Mouse (Mus musculus): ENCODE results near the gene Plek2. TPM values are rescaled to one million over a fixed set of nuclear protein-coding genes. Genes with fewer than 3 reads are reported as not detected.

The Plek2 gene
- 0.54 and 0.94 TPM in 2 replicates for polyA plus RNA-seq (2012; rRNA removed)

DNA sequence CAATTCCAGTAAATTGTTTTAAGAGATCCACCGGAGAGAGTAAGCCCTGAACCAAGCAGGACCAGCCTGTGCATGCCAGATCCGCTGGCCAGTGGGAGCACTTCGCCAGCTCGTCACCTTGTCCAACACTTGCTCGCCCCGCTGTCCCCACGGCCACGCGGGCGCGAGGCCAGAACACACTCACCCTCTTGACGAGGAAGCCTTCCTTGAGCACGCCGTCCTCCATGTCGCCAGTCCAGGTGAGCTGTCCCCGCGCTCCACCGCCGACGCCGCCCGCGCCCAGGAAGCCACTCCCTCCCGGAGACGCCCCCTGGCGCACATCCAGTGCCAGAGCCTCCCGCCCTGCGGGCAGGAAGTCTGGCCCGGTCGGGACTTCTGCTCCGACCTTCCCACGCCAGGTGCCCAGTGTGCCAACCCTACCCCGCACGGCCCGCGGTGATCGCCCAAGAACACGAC, at the start of gene Plek2:
Plek2 (minus strand) TSS at position 258 of the 456 bp plus-strand sequence.
- H3K27ac ChIP-seq (ENCODE audit: insufficient read depth, low read length): no peak within 1 kb of the TSS
- 4% methylated on average over 38 of the region's 38 CpGs for WGBS
- H3K36me3 ChIP-seq (ENCODE audit: control insufficient read depth, insufficient read depth, low read length): no peaks in the 10 kb centered on the region
- TF ChIP-seq POLR2A (IDR thresholded peaks at IDR 0.05; ENCODE audit: low read depth, low read length): no peak
- DNase-seq (ENCODE audit: low read depth in 1 of 2, low spot score in 2 of 2): peak in 1 of 2 experiments; percentile 33
- H3K4me3 ChIP-seq (ENCODE audit: extremely low read depth, insufficient read depth, insufficient read length): peak within 1 kb of the TSS; percentile 48
- H3K4me1 ChIP-seq (ENCODE audit: control insufficient read depth, insufficient read depth, insufficient read length): peaks cover 4% of the 10 kb centered on the region
- peaks cover 18% of the 10 kb centered on the region for H3K27me3 ChIP-seq (ENCODE audit: control insufficient read depth, insufficient read depth, low read length)

DNA sequence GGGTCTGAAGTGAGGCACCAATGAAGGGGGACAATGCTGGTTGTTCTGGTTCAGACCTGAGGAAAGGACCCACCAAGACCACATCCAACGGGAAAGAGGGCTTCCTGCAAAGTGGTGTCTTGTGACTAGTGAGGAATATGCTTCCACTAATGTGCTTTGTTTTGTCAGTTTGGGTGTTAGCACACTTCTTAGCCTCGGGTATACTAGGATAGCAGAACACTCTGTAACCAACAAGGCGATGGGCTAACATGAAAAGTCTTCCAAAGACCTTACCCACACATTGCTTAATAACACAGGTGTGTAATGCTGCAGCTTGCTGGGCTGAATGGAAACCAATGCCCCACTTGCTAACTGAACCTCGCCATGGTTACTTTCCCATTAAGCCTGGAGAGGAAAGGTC, 49.6 kb upstream of the Plek2 start:
- no peak overlapping the region for H3K4me3 ChIP-seq (ENCODE audit: extremely low read depth, insufficient read depth, insufficient read length)
- 86% methylated on average over 4 of the region's 4 CpGs for WGBS
- no peak for DNase-seq (ENCODE audit: low read depth in 1 of 2, low spot score in 2 of 2)
- H3K27ac ChIP-seq (ENCODE audit: insufficient read depth, low read length): no peak overlapping the region
- H3K27me3 ChIP-seq (ENCODE audit: control insufficient read depth, insufficient read depth, low read length): no peaks in the 10 kb centered on the region
- H3K36me3 ChIP-seq (ENCODE audit: control insufficient read depth, insufficient read depth, low read length): no peaks in the 10 kb centered on the region
- H3K4me1 ChIP-seq (ENCODE audit: control insufficient read depth, insufficient read depth, insufficient read length): no peaks in the 10 kb centered on the region
- TF ChIP-seq POLR2A (IDR thresholded peaks at IDR 0.05; ENCODE audit: low read depth, low read length) (no peak), CTCF (IDR thresholded peaks at IDR 0.05; ENCODE audit: extremely low read depth, insufficient read depth, insufficient read length, insufficient replicate concordance) (no peak)

DNA sequence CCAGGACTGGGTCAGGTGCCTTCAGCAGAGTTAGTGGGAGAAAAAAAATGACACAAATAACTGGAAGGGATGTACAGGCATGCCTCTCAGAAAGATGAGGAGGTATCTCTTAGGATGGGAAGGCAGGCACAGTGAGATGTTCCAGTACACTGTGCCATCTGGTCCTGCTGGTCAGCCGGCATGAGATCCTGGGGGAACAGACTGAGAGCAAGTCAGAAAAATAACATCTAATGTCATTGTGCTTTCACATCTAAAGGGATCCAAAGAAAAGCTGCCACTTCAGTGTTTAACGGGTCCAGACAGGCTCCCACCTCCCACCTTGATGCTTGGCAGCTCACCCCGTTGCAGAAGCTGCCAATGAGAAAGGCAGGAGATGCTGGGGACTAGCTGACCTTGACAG, 45.7 kb upstream of the Plek2 start:
- Histone ChIP-seq H3K4me3 (ENCODE audit: extremely low read depth, insufficient read depth, insufficient read length) (no peak overlapping the region), H3K27ac (ENCODE audit: insufficient read depth, low read length) (no peak overlapping the region), H3K4me1 (ENCODE audit: control insufficient read depth, insufficient read depth, insufficient read length) (no peaks in the 10 kb centered on the region), H3K27me3 (ENCODE audit: control insufficient read depth, insufficient read depth, low read length) (no peaks in the 10 kb centered on the region), H3K36me3 (ENCODE audit: control insufficient read depth, insufficient read depth, low read length) (no peaks in the 10 kb centered on the region)
- no peak for DNase-seq (ENCODE audit: low read depth in 1 of 2, low spot score in 2 of 2)
- no peak for TF ChIP-seq POLR2A (IDR thresholded peaks at IDR 0.05; ENCODE audit: low read depth, low read length)
- 78% methylated on average over 3 of the region's 3 CpGs for WGBS

DNA sequence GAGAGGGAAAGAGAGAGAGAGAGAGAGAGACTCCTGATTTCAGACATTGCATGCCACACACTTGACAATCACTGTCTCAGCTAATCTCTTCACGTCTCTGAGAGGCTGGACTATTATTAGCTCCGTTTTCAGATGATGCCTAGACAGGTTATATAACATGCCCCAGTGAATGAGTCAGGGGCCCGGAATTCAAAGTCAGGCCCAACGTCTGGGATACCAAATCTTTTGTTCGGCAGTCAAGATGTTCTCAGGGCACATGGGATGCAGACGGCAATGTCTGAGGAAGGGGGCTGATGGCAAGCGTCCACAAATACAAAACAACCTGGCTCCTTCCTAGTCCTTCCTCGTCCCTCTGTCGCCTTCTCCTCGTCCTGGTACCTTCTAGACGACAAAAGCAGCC, 45.3 kb upstream of the Plek2 start:
- Histone ChIP-seq H3K27ac (ENCODE audit: insufficient read depth, low read length) (no peak overlapping the region), H3K4me1 (ENCODE audit: control insufficient read depth, insufficient read depth, insufficient read length) (no peaks in the 10 kb centered on the region), H3K36me3 (ENCODE audit: control insufficient read depth, insufficient read depth, low read length) (no peaks in the 10 kb centered on the region), H3K27me3 (ENCODE audit: control insufficient read depth, insufficient read depth, low read length) (no peaks in the 10 kb centered on the region), H3K4me3 (ENCODE audit: extremely low read depth, insufficient read depth, insufficient read length) (no peak overlapping the region)
- WGBS: 81% methylated on average over 11 of the region's 11 CpGs
- DNase-seq (ENCODE audit: low read depth in 1 of 2, low spot score in 2 of 2): no peak
- no peak for TF ChIP-seq CTCF (IDR thresholded peaks at IDR 0.05; ENCODE audit: extremely low read depth, insufficient read depth, insufficient read length, insufficient replicate concordance)
- no peak for TF ChIP-seq POLR2A (IDR thresholded peaks at IDR 0.05; ENCODE audit: low read depth, low read length)

DNA sequence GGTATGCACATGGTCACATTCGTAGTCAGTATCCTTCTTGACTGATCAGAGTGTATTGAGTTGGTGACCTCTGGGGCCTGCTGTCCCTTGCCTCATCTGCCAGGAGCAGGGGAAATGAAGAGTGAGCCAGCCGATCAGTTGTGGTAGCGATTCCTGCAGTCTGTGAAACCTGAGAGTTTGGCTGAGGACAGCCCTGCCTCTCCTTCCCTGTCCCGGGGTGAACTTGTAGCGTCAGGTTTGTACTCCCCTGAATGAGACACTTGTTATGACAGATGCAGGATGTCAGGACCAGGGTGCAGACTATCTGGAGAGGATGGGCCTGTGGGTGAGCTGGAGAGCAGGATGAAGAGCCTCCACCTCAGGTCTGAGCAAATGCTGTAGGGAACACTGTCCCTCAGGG, 40.9 kb upstream of the Plek2 start:
- Histone ChIP-seq H3K36me3 (ENCODE audit: control insufficient read depth, insufficient read depth, low read length) (no peaks in the 10 kb centered on the region), H3K27ac (ENCODE audit: insufficient read depth, low read length) (no peak overlapping the region), H3K4me1 (ENCODE audit: control insufficient read depth, insufficient read depth, insufficient read length) (no peaks in the 10 kb centered on the region), H3K4me3 (ENCODE audit: extremely low read depth, insufficient read depth, insufficient read length) (no peak overlapping the region), H3K27me3 (ENCODE audit: control insufficient read depth, insufficient read depth, low read length) (no peaks in the 10 kb centered on the region)
- TF ChIP-seq CTCF (IDR thresholded peaks at IDR 0.05; ENCODE audit: extremely low read depth, insufficient read depth, insufficient read length, insufficient replicate concordance): no peak
- no peak for TF ChIP-seq POLR2A (IDR thresholded peaks at IDR 0.05; ENCODE audit: low read depth, low read length)
- DNase-seq (ENCODE audit: low read depth in 1 of 2, low spot score in 2 of 2): no peak
- 83% methylated on average over 5 of the region's 5 CpGs for WGBS

DNA sequence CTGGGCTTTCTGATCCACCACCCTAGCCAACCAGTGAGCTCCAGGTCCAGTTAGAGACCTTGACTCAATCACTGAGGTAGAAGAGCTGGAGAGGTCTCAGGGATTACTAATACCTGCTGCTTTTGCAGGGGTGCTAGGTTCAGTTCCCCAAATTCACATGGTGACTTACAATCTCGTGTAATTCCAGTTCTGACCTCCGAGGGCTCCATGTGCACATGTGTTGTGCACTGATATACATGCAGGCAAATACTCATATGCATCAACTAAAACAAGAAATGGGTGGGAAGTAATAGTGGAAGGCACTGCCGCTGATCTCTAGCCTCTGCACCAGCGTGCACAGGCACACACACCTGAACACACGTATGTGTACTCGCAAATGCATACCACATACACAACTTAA, 40.4 kb upstream of the Plek2 start:
- 62% methylated on average over 6 of the region's 6 CpGs for WGBS
- H3K27ac ChIP-seq (ENCODE audit: insufficient read depth, low read length): no peak overlapping the region
- no peak overlapping the region for H3K4me3 ChIP-seq (ENCODE audit: extremely low read depth, insufficient read depth, insufficient read length)
- peak; percentile 22 to 26 for DNase-seq (ENCODE audit: low read depth in 1 of 2, low spot score in 2 of 2)
- H3K27me3 ChIP-seq (ENCODE audit: control insufficient read depth, insufficient read depth, low read length): no peaks in the 10 kb centered on the region
- H3K36me3 ChIP-seq (ENCODE audit: control insufficient read depth, insufficient read depth, low read length): no peaks in the 10 kb centered on the region
- TF ChIP-seq POLR2A (IDR thresholded peaks at IDR 0.05; ENCODE audit: low read depth, low read length) (no peak), CTCF (IDR thresholded peaks at IDR 0.05; ENCODE audit: extremely low read depth, insufficient read depth, insufficient read length, insufficient replicate concordance) (no peak)
- no peaks in the 10 kb centered on the region for H3K4me1 ChIP-seq (ENCODE audit: control insufficient read depth, insufficient read depth, insufficient read length)

DNA sequence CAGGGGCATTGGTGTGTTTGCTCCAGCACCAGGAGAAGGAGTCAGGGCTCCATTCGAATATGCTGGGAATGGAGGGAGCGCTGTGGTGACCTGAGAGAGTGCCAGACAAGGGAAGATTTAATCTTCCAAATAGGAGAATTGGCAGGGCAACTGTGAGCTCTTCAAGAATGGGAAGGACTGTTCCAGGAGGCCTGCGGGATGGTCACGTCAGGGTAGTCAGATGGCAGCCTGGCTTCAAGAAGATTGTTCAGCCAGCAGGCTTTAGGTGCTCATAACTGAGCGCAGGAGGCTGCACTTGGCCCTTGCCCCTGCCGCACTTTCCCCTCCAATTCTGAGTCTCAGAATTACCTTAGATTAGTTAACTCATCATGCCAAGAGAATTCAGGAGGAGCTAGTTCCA, 36.2 kb upstream of the Plek2 start:
- Histone ChIP-seq H3K4me1 (ENCODE audit: control insufficient read depth, insufficient read depth, insufficient read length) (no peaks in the 10 kb centered on the region), H3K4me3 (ENCODE audit: extremely low read depth, insufficient read depth, insufficient read length) (no peak overlapping the region), H3K27me3 (ENCODE audit: control insufficient read depth, insufficient read depth, low read length) (no peaks in the 10 kb centered on the region), H3K27ac (ENCODE audit: insufficient read depth, low read length) (no peak overlapping the region), H3K36me3 (ENCODE audit: control insufficient read depth, insufficient read depth, low read length) (no peaks in the 10 kb centered on the region)
- TF ChIP-seq CTCF (IDR thresholded peaks at IDR 0.05; ENCODE audit: extremely low read depth, insufficient read depth, insufficient read length, insufficient replicate concordance): no peak
- no peak for TF ChIP-seq POLR2A (IDR thresholded peaks at IDR 0.05; ENCODE audit: low read depth, low read length)
- no peak for DNase-seq (ENCODE audit: low read depth in 1 of 2, low spot score in 2 of 2)
- 93% methylated on average over 6 of the region's 6 CpGs for WGBS
